Mouse (Mus musculus): Measurements from ENCODE around the gene Pcnx. TPM values are rescaled to one million over a fixed set of nuclear protein-coding genes. Genes with fewer than 3 reads are reported as not detected.

Pcnx gene
- polyA plus RNA-seq, 1 experiment from 2014 or later = 8.6 TPM

DNA sequence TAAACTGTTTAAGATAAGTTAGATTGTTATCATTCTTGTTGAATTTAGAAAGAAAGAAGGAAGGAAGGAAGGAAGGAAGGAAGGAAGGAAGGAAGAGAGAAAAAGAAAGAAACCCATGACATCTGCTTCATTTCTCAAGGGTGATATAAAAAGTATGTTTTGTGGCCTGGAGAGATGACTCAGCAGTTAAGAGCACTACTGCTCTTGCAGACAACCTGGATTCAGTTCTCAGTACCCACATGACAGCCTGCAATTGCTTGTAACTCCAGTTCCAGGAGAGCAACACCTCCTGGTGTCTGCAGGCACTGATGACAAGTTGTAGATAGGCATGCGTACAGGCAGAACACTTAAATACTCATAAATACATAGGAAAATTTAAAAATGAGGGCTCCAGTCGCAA lies 105.6 kb downstream of the Pcnx start:
- no peak overlapping the region for H3K27ac ChIP-seq
- 0 out of 2 replicates have a peak, but pooled peaks cover 11% of the 10 kb centered on the region for H3K4me1 ChIP-seq (replicated peaks)
- no peak overlapping the region for H3K9ac ChIP-seq
- no peak for ATAC-seq (replicated peaks; ENCODE audit: insufficient number of reproducible peaks, insufficient read depth, low FRiP score, low read depth)
- H3K36me3 ChIP-seq = peaks cover 33% of the 10 kb centered on the region
- H3K27me3 ChIP-seq = no peaks in the 10 kb centered on the region
- no peak overlapping the region for H3K4me2 ChIP-seq
- H3K4me3 ChIP-seq = no peak overlapping the region
- WGBS = 60% methylated on average over 2 of the region's 2 CpGs
- H3K9me3 ChIP-seq (replicated peaks) = no peaks in the 10 kb centered on the region

DNA sequence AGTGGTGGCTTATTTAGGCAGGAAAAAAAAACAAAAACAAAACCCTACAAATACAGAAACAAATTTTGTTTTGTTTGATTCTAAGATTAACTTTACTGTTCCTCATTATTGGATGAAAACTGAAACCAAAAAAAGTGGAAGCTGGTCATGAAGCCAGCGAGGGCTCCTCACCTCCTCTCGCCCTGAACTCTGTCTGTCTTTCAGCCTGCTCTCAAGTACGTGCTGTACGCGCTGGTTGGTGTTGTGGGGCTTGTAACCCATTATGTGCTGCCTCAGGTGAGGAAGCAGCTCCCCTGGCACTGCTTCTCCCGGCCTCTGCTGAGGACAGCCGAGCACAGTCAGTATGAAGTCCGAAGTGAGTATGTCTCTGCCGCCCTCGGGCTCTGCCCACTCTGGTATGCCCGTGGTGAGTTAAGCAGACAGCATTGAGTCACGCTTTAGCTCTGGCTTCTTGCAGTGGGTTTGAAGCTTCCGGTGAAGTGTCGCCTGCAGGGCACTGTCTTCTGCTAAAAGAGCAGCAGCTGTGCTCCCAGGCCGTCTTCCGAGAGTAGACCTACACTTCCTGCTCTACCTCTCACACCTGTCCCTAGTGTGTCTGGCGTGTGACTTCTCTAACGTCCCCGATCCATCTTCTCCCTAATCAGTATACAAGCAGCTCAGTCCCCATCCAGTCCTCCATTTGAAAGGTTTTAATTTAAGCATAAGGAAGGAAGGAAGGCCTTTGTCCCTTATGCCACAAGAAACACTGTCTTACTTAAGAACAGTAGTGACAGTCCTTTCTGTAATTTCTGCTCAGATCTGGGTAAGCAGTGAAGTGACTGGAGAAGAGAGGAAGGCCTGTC lies 111.4 kb downstream of the Pcnx start:
- Histone ChIP-seq H3K36me3 (peaks cover 56% of the 10 kb centered on the region), H3K4me2 (no peak overlapping the region), H3K27me3 (no peaks in the 10 kb centered on the region), H3K27ac (no peak overlapping the region), H3K9me3 (replicated peaks) (no peaks in the 10 kb centered on the region), H3K4me3 (no peak overlapping the region), H3K4me1 (replicated peaks) (0 out of 2 replicates have a peak, but pooled peaks cover 14% of the 10 kb centered on the region), H3K9ac (no peak overlapping the region)
- ATAC-seq (replicated peaks; ENCODE audit: insufficient number of reproducible peaks, insufficient read depth, low FRiP score, low read depth) = no peak
- 82% methylated on average over 19 of the region's 19 CpGs for WGBS

DNA sequence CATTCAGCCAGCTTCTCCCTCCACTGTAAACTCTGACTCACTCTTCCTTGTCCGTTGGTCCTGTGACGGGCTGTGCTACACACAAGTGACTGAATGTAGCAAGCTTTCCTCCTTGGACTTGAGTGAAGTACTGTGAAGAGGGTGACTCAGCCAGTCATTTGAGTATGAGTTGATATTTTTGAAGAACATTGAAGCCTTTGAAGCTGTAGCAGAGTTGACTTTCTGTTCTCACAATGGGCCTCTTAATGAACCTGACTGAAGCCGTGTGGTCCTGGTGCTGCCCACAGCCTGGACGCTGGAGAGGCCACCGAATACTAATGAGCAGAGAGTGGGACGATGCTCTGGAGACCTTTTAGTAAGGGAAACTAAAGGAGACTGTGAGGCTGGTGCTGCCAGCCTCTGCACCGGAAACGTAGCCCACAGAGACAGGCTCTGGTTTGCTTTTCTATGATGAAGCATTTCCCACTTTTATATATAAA lies 112.1 kb downstream of the Pcnx start:
- no peak overlapping the region for H3K4me2 ChIP-seq
- H3K27ac ChIP-seq = no peak overlapping the region
- peaks cover 60% of the 10 kb centered on the region for H3K36me3 ChIP-seq
- 0 out of 2 replicates have a peak, but pooled peaks cover 14% of the 10 kb centered on the region for H3K4me1 ChIP-seq (replicated peaks)
- no peaks in the 10 kb centered on the region for H3K9me3 ChIP-seq (replicated peaks)
- no peak for ATAC-seq (replicated peaks; ENCODE audit: insufficient number of reproducible peaks, insufficient read depth, low FRiP score, low read depth)
- 77% methylated on average over 8 of the region's 8 CpGs for WGBS
- H3K9ac ChIP-seq = no peak overlapping the region
- H3K4me3 ChIP-seq = no peak overlapping the region
- no peaks in the 10 kb centered on the region for H3K27me3 ChIP-seq

DNA sequence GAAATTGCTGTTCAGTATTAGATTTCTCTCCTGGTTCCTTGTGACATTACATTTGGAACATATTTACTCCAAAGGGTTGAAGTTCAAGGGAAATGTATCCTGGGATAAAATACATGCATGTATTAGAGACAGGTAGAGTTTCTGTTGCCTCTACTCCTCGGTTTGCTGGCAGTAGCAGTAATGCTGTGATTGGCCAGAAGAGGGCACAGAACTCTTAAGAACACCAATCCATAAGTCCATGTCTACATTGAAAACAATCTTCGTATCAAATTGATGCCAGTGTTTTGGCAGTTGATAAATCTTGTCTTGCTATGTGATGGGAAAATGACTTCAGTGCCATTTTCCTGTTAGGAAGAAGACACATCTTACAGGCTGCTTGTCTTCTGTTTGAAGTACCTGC lies 115.0 kb downstream of the Pcnx start:
- H3K27ac ChIP-seq = no peak overlapping the region
- no peak overlapping the region for H3K4me2 ChIP-seq
- H3K4me1 ChIP-seq (replicated peaks) = 0 out of 2 replicates have a peak, but pooled peaks cover 8% of the 10 kb centered on the region
- H3K9ac ChIP-seq = no peak overlapping the region
- H3K27me3 ChIP-seq = no peaks in the 10 kb centered on the region
- no peak overlapping the region for H3K4me3 ChIP-seq
- WGBS = 54% methylated on average over 2 of the region's 2 CpGs
- no peaks in the 10 kb centered on the region for H3K9me3 ChIP-seq (replicated peaks)
- peaks cover 55% of the 10 kb centered on the region for H3K36me3 ChIP-seq
- ATAC-seq (replicated peaks; ENCODE audit: insufficient number of reproducible peaks, insufficient read depth, low FRiP score, low read depth) = no peak

DNA sequence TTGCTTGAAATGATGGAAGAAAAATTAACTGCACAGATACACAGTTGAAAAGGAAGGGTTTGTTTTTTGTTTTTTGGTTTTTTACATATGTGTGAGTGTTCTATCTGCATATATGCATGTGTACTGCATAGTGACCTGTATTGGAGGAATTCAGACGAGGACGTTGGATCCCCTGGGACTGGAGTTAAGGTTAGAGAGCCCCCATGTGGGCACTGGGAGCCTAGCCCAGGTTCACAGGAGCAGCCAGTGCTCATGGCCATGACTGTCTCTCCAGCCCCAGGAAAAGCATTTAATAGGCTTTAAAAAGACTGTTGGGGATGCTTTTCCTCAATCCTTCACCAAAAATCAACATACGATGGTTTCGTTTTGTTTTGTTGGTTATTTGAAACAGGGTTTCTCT lies 117.5 kb downstream of the Pcnx start:
- no peaks in the 10 kb centered on the region for H3K9me3 ChIP-seq (replicated peaks)
- H3K36me3 ChIP-seq = peaks cover 69% of the 10 kb centered on the region
- H3K27ac ChIP-seq = no peak overlapping the region
- no peaks in the 10 kb centered on the region for H3K27me3 ChIP-seq
- H3K4me2 ChIP-seq = no peak overlapping the region
- no peak for ATAC-seq (replicated peaks; ENCODE audit: insufficient number of reproducible peaks, insufficient read depth, low FRiP score, low read depth)
- no peaks in the 10 kb centered on the region for H3K4me1 ChIP-seq (replicated peaks)
- no peak overlapping the region for H3K9ac ChIP-seq
- 65% methylated on average over 4 of the region's 4 CpGs for WGBS
- H3K4me3 ChIP-seq = no peak overlapping the region

DNA sequence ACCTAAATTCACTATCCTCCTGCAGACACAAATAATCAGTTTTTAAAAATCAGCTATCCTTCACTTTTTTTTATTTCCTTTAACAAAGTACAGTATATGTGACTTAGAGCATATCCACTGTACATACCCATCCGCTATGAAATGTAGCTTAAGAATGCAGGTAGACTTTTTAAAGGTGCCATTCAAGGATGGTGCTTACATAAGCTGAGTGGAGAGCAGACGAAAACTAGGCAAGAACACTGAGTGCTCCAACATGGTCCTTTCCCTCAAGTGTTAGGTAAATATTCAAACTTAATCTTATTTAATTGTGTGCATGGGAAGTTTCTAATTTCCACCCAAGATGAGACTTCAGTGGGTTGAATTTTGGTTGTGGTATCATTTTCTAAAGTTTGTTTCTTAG lies 119.5 kb downstream of the Pcnx start:
- WGBS = 96% methylated on average over 2 of the region's 2 CpGs
- no peak for ATAC-seq (replicated peaks; ENCODE audit: insufficient number of reproducible peaks, insufficient read depth, low FRiP score, low read depth)

DNA sequence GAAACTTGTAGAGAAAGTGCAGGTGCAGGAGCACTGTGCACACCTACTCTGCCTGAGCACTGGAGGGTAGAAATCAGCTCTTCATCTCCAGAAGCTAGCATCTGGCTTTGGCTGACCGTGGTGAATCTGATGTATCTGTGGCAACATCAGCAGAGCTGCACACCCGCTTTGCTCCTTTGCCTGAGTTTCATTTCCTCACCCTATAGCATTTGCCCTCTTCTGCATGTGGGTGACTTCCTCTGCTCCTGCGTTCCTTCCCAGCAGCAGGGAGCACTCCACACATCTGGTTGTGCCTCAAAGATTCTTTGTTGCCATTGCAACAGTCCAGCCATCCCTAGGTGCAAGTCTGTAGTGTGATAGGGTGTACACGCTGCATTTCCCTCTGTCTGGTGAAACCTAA lies 132.3 kb downstream of the Pcnx start:
- H3K9ac ChIP-seq = no peak overlapping the region
- no peak overlapping the region for H3K4me3 ChIP-seq
- no peak for ATAC-seq (replicated peaks; ENCODE audit: insufficient number of reproducible peaks, insufficient read depth, low FRiP score, low read depth)
- peaks cover 83% of the 10 kb centered on the region for H3K36me3 ChIP-seq
- 85% methylated on average over 4 of the region's 4 CpGs for WGBS
- no peaks in the 10 kb centered on the region for H3K4me1 ChIP-seq (replicated peaks)
- H3K27me3 ChIP-seq = no peaks in the 10 kb centered on the region
- no peak overlapping the region for H3K4me2 ChIP-seq
- no peaks in the 10 kb centered on the region for H3K9me3 ChIP-seq (replicated peaks)
- H3K27ac ChIP-seq = no peak overlapping the region

More for the DNA sequence above, 119.5 kb downstream of the Pcnx start:
- no peak overlapping the region for H3K4me2 ChIP-seq
- H3K27me3 ChIP-seq = no peaks in the 10 kb centered on the region
- no peaks in the 10 kb centered on the region for H3K9me3 ChIP-seq (replicated peaks)
- peaks cover 70% of the 10 kb centered on the region for H3K36me3 ChIP-seq
- H3K4me3 ChIP-seq = no peak overlapping the region
- H3K27ac ChIP-seq = no peak overlapping the region
- no peak overlapping the region for H3K9ac ChIP-seq
- H3K4me1 ChIP-seq (replicated peaks) = no peaks in the 10 kb centered on the region

DNA sequence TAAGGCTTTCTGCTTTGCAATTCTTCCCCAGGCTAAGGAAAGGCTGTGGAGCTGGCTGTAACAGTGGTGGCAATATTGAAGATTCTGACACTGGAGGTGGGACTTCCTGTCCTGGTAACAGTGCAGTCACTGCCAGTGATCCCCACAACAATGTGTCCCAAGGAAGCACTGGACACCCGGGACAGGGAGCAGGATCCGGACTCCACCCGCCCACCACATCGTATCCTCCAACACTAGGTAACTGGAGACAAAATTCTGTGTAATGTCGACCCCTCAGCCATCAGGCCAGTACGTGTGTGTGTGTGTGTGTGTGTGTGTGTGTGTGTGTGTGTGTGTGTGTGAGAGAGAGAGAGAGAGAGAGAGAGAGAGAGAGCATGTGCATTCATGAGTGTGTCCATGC lies 133.2 kb downstream of the Pcnx start:
- H3K9me3 ChIP-seq (replicated peaks) = no peaks in the 10 kb centered on the region
- H3K4me2 ChIP-seq = no peak overlapping the region
- no peaks in the 10 kb centered on the region for H3K4me1 ChIP-seq (replicated peaks)
- H3K9ac ChIP-seq = no peak overlapping the region
- WGBS = 76% methylated on average over 6 of the region's 6 CpGs
- peaks cover 82% of the 10 kb centered on the region for H3K36me3 ChIP-seq
- no peak overlapping the region for H3K27ac ChIP-seq
- no peak overlapping the region for H3K4me3 ChIP-seq
- no peak for ATAC-seq (replicated peaks; ENCODE audit: insufficient number of reproducible peaks, insufficient read depth, low FRiP score, low read depth)
- no peaks in the 10 kb centered on the region for H3K27me3 ChIP-seq

DNA sequence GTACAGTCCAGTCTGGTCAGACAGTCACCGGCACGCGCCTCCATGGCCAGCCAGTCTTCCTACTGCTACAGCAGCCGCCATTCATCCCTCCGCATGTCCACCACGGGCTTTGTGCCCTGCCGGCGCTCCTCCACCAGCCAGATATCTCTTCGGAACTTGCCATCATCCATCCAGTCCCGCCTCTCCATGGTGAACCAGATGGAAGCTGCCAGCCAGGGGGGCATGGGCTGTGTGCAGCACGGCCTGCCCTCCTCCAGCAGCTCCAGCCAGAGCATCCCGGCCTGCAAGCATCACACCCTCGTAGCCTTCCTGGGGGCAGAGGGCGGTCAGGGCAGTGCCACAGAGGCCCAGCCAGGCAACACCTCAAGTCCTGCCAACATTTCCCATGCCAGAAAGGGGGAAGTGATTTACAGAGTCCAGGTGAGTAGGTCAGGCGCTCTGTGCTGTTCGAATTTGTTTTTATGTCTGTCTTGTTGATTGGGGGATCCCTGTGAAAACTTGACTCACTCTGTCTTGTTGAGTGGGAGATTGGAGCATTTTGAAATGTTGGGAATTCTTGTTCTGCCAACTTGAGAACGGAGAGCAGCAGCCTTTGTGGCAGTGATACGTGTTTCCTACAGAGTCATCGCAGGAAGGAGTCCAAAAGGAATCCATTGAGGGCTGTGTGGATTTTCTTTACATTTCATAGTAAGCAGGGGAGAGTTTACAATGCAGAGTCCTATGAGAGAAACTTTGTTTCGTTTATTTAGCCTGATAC lies 135.3 kb downstream of the Pcnx start:
- 82% methylated on average over 20 of the region's 20 CpGs for WGBS
- Histone ChIP-seq H3K4me3 (no peak overlapping the region), H3K4me2 (no peak overlapping the region), H3K36me3 (peaks cover 65% of the 10 kb centered on the region), H3K4me1 (replicated peaks) (no peaks in the 10 kb centered on the region), H3K9ac (no peak overlapping the region), H3K27me3 (no peaks in the 10 kb centered on the region), H3K9me3 (replicated peaks) (no peaks in the 10 kb centered on the region), H3K27ac (peak overlapping the region; percentile 53; the same call in 1 of the 2 replicates)
- ATAC-seq (replicated peaks; ENCODE audit: insufficient number of reproducible peaks, insufficient read depth, low FRiP score, low read depth) = no peak

DNA sequence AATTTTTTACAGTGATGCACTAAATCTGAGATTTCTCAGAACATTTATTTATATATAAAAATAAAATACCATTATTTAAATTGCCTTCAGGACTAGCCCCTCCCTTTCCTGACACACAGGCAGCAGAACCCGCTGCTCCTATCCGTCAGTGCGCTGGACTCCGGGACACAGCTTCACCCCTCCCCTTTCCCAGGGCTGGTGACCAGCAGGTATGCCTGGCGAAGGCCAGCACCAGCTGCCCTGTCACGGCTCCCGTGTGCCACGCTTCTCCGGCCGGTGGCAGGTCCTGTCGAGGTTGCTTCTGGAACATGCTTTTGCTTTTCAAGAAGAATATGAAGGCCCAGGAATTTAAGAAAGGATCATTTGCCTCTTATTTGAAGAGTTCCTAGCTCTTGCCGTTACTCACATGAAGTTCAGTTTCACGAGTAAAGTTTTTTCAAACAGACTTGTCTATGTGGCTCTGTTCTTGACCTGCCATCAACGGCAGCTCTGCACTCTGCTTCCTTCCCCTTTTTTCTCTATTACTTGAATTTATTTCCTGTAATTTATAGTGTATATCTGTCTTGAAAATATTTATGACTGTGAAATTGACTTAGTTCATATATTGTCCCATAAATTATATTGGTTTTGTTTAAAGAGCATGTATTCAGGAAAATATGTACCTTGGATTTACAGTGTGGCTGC lies 137.0 kb downstream of the Pcnx start:
- 83% methylated on average over 14 of the region's 14 CpGs for WGBS
- Histone ChIP-seq H3K27me3 (no peaks in the 10 kb centered on the region), H3K36me3 (peaks cover 49% of the 10 kb centered on the region)

DNA sequence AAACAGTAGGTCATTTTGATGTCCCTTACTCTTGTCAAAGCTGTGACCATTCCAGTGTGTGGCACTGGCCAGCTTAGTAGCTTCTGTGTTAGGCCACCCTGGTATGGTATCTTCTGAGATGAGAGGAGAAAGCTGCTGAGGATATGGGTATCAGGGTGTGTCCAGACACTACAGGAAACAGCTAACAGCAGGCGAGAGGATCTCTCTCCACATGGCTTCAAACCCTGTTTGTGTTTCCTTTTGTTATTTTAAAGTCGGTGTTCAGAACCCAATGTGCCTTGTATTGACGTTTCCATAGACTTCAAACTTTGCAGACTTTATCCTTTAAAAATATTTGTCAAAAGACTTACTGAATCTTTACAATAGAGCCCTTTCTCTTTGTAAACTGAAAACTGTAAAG lies 137.7 kb downstream of the Pcnx start:
- WGBS = 46% methylated on average over 3 of the region's 3 CpGs
- no peaks in the 10 kb centered on the region for H3K27me3 ChIP-seq
- H3K9me3 ChIP-seq (replicated peaks) = no peaks in the 10 kb centered on the region
- no peak overlapping the region for H3K27ac ChIP-seq
- no peak for ATAC-seq (replicated peaks; ENCODE audit: insufficient number of reproducible peaks, insufficient read depth, low FRiP score, low read depth)
- H3K4me1 ChIP-seq (replicated peaks) = no peaks in the 10 kb centered on the region
- no peak overlapping the region for H3K9ac ChIP-seq
- no peak overlapping the region for H3K4me2 ChIP-seq
- H3K36me3 ChIP-seq = peaks cover 42% of the 10 kb centered on the region
- no peak overlapping the region for H3K4me3 ChIP-seq

More for the DNA sequence above, 137.0 kb downstream of the Pcnx start:
- no peaks in the 10 kb centered on the region for H3K9me3 ChIP-seq (replicated peaks)
- no peak overlapping the region for H3K4me2 ChIP-seq
- ATAC-seq (replicated peaks; ENCODE audit: insufficient number of reproducible peaks, insufficient read depth, low FRiP score, low read depth) = no peak
- no peaks in the 10 kb centered on the region for H3K4me1 ChIP-seq (replicated peaks)
- no peak overlapping the region for H3K27ac ChIP-seq
- no peak overlapping the region for H3K4me3 ChIP-seq
- no peak overlapping the region for H3K9ac ChIP-seq

Measured in heart, embryonic 15.5 days (tissue).